Mouse (Mus musculus) erythroblast, embryonic 14.5 days (primary cell): ENCODE measurements around the gene Rab38. TPM values are rescaled to one million over a fixed set of nuclear protein-coding genes. Genes with fewer than 3 reads are reported as not detected.

ENCODE experiments used
- H3K27me3 ChIP-seq: 2 replicates; pipeline ENCODE4 v1.6.1; 2012; ENCODE audit warnings: inconsistent platforms; ENCODE audit not compliant: control insufficient read depth
- H3K36me3 ChIP-seq: 2 replicates; pipeline ENCODE4 v1.6.1; 2012; ENCODE audit warnings: mild to moderate bottlenecking, inconsistent platforms; ENCODE audit not compliant: control insufficient read depth
- H3K4me1 ChIP-seq: 2 replicates; pipeline ENCODE4 v1.6.1; 2012; ENCODE audit warnings: inconsistent platforms; ENCODE audit not compliant: control insufficient read depth
- H3K4me3 ChIP-seq: replicated peaks from 2 replicates; pipeline ENCODE3; 2012; ENCODE audit warnings: moderate library complexity, mild to moderate bottlenecking, inconsistent platforms
- H3K9me3 ChIP-seq: 2 replicates; pipeline ENCODE4 v1.6.1; 2012; ENCODE audit warnings: low read length, inconsistent platforms, mixed read lengths; ENCODE audit not compliant: control insufficient read depth
- GATA1 ChIP-seq: IDR thresholded peaks from 2 replicates; pipeline ENCODE4 v1.6.1; 2012; ENCODE audit warnings: low read length, inconsistent platforms, mixed read lengths
- TAL1 ChIP-seq: IDR thresholded peaks from 3 replicates; pipeline ENCODE4 v1.6.1; 2012; ENCODE audit warnings: low read length, inconsistent platforms, mixed read lengths
- polyA plus RNA-seq: library from polyadenylated mRNA; stranded (reverse); fragments of >175 nt; gene quantifications from 2 replicates; pipeline ENCODE4 v1.2.3, GENCODE M21; 2012

The Rab38 gene
- polyA plus RNA-seq, 1 experiment, result 0.03 TPM

DNA sequence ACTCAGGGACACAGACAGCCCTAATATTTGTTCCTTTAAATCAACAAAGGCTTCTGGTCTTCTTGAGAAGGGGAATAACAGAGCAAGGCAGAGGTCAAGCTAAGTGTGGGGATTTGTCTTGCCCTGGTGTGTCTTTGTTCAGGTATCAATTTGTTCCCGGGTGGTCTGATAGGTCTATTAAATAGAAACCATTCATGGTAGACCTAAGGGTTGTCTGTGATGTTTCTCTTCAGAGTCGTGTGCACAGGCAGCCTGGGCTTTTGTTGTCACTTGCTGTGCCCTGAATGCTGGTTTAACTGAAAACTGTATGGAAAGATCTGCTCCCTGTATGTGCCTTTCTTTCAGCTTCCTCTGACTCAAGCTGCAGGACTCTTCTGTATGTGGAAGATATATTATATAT lies 60.9 kb downstream of the Rab38 start:
- TF ChIP-seq TAL1 (no peak), GATA1 (no peak)
- H3K9me3 ChIP-seq, result no peaks in the 10 kb centered on the region
- no peaks in the 10 kb centered on the region for H3K4me1 ChIP-seq
- H3K27me3 ChIP-seq, result no peaks in the 10 kb centered on the region
- no peaks in the 10 kb centered on the region for H3K36me3 ChIP-seq
- no peak overlapping the region for H3K4me3 ChIP-seq

- Histone ChIP-seq H3K4me3 (no peak overlapping the region), H3K36me3 (no peaks in the 10 kb centered on the region), H3K9me3 (no peaks in the 10 kb centered on the region), H3K27me3 (no peaks in the 10 kb centered on the region), H3K4me1 (no peaks in the 10 kb centered on the region)
- TF ChIP-seq TAL1, result no peak
- TF ChIP-seq GATA1, result no peak
These were observed 72.2 kb downstream of the Rab38 start for GRCm38 (mm10) chr7:88502217-88502817.

DNA sequence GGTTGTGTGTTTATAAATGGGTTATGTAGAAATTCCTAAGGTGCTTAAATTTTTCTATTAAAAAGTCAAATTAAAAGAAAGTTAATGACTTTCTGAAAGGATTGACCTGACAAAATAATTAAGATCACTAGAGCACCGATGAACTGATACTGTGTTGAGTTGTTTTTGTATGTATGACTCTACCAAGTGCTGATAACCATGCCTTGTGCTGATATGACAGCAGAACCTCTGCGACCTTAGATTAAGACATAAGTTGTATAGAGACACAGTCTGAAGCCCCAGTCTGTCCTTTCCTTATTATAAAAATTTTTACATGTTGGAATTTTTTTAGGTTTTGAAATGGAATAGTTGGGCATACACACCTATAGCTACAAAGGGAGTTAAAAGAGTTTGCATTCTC lies 79.7 kb downstream of the Rab38 start:
- no peaks in the 10 kb centered on the region for H3K4me1 ChIP-seq
- H3K36me3 ChIP-seq, result no peaks in the 10 kb centered on the region
- no peaks in the 10 kb centered on the region for H3K27me3 ChIP-seq
- TF ChIP-seq GATA1, result no peak
- no peak for TF ChIP-seq TAL1
- H3K4me3 ChIP-seq, result no peak overlapping the region
- no peaks in the 10 kb centered on the region for H3K9me3 ChIP-seq

DNA sequence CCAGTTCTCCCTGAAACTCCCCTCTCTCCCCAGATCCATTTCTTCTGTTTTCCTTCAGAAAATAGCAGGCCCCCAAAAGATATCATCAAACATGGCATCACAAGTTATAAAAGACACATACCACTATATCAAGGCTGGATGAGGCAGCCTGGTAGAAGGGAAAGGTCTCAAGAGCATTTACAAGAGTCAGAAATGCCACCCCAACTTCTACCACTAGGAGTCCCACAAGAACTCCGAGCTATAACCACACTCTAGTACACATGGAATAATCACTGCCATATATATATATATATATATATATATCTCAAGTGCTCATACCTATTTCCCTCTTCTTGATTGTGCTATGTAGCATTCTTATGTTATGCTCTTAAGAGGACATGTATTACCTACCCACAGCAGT lies 92.4 kb downstream of the Rab38 start:
- Histone ChIP-seq H3K27me3 (no peaks in the 10 kb centered on the region), H3K4me3 (no peak overlapping the region), H3K4me1 (no peaks in the 10 kb centered on the region), H3K36me3 (no peaks in the 10 kb centered on the region), H3K9me3 (no peaks in the 10 kb centered on the region)
- TF ChIP-seq GATA1, result no peak
- TF ChIP-seq TAL1, result no peak

GRCm38 (mm10) chr7:88527100-88527671 lies 97.1 kb downstream of the Rab38 start:
- no peak for TF ChIP-seq GATA1
- TF ChIP-seq TAL1, result no peak
- Histone ChIP-seq H3K36me3 (no peaks in the 10 kb centered on the region), H3K4me3 (no peak overlapping the region), H3K27me3 (no peaks in the 10 kb centered on the region), H3K9me3 (no peaks in the 10 kb centered on the region), H3K4me1 (no peaks in the 10 kb centered on the region)

DNA sequence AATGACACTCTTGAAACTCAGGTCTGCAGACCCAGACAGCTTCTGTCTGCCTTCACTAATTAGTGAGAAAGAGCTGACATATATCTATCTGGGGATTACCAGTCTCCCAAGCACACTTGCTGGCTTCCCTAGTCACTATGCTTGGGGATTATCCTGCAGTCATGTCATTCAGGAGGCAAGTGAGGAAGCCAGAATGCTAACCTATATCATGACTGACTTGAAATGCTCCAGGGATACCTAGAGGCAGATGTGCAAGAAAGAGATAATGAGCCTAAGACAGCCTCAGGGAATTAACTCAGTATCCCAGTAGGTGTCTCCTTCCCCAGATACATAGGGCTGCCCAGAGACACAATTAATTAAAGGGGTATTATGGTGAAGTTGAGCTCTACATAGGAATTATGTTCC lies 106.1 kb downstream of the Rab38 start:
- H3K36me3 ChIP-seq, result no peaks in the 10 kb centered on the region
- TF ChIP-seq GATA1 (no peak), TAL1 (no peak)
- H3K4me1 ChIP-seq, result no peaks in the 10 kb centered on the region
- no peaks in the 10 kb centered on the region for H3K9me3 ChIP-seq
- H3K4me3 ChIP-seq, result no peak overlapping the region
- H3K27me3 ChIP-seq, result no peaks in the 10 kb centered on the region

DNA sequence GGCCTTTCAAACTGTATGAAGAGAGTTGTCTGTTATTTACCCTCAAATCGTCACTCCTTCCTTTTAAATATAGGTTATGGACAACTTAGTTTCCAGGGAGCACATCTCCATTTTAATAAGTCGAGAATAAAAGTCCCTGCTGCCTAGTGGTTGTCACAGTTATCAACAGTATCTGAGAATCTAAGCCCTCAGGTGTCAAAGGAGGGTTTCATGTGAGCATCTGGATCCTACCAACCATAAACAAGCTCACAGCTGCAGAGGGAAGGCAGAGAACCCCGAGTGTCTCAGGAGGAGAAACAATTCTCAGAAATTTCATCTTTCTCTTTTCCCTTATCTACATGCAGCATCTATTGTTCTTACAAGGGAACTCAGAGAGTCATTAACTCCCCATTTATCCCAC lies 106.7 kb downstream of the Rab38 start:
- H3K4me3 ChIP-seq, result no peak overlapping the region
- no peaks in the 10 kb centered on the region for H3K9me3 ChIP-seq
- no peaks in the 10 kb centered on the region for H3K4me1 ChIP-seq
- no peak for TF ChIP-seq TAL1
- no peak for TF ChIP-seq GATA1
- no peaks in the 10 kb centered on the region for H3K27me3 ChIP-seq
- H3K36me3 ChIP-seq, result no peaks in the 10 kb centered on the region

Other genes starting within 250 kb of the Rab38 start
- gene Ctsc, start 152.2 kb upstream of the Rab38 start, polyA plus RNA-seq, result 0.30 and 0.51 TPM in 2 replicates